Mouse (Mus musculus) regulatory T cell (primary cell): ENCODE results near the gene Axl.

ENCODE experiments used
- in situ Hi-C: fragments of 300-600 bp; cut with MboI, MseI; formaldehyde crosslinking; loops from one replicate; pipeline ENCODE4 v1.15.1; 2025; ENCODE audit warnings: high pct_unique_total_duplicates

Axl gene

DNA sequence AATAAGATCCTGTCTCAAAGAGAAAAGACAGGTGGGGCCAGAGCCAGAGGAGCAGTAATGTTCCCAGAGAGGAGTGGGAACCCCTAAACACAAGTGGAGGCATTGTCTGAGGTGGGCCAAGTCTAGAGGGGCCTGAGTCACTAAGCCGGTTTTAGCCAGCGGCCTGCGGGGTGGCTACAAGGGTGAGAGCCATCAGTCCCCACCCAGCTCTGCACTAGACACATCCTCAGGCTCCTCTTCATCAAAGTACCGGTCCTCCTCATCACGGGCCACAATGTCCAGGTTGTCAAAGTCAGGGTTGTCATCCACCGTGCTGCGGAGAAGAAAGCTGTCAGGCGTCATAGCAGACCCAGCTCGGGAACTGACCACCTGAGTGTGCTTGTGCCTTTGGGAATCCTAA is 75.7 kb downstream of the Axl start:
- in situ Hi-C loops = no loop called here

DNA sequence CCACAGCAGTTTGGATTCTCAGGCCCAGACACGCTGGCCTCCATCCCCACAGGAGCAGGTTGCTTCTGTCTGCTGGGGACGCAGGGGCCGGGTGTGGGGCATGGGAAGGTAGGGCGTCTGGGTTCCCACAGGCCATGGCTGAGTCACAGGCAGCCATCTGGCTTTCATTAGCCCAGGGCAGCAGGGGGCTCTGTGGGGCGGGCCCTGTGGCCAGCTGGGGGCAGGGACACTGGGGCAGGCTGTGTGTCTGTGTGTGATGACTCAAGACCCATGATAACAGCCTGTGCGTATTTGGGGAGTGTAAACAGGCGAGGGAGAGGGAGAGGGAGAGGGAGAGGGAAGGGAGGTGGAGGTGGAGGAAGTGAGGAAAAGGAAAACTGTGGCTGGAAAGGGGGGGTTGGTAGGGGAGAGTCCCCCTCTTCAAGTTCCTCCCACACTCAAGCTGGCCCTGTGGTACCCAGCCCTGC is 76.7 kb downstream of the Axl start:
- in situ Hi-C loops = no loop called here

DNA sequence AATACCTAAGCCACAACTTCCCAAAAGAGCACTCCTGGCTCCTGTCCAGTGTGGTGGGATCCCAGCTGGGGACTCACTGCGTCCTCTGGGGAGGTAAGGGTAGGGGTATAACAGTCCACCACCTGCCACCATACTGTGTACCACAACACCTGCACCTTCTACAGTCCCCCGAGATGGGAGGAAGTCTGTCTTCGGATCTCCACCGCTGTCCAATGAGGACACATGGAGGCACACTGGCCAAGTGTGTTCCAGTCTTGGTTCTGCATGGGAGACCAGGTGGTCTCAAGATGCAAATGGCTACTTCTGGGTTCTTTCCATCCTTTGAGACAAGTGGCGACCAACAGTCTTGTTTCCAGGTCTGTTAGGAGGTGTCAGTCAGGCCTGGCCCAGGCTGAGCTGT is 77.3 kb downstream of the Axl start:
- in situ Hi-C loops = no loop called here

DNA sequence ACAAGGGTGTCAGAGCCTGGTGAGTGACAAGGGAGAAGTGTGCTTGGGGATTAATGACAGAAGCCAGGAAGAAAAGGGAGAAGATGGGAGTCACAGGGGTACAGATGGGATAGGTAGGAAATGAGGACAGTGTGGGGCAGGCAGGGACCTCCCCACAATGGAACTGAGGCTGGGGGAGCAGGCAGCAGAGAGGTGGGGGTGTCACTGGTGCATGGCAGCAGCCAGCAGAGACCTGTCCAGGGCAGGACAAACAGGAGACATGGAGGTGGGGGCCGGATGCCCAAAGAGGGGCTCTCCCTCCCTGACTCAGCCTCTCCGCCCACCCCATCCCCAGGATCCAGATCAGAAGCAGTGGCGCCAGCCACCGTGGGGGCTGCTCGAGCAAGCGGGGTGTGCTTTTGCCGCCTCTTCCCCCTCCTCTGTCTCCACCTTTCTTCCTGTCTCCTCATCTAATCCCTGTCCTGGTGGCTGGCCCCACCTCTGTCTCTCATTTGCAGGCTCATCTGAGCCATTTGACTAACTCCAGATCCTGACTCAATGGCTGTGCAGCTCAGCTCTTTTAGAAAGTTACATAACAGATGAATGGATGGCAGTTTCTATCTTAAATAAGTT is 77.9 kb downstream of the Axl start:
- in situ Hi-C loops = no loop called here

DNA sequence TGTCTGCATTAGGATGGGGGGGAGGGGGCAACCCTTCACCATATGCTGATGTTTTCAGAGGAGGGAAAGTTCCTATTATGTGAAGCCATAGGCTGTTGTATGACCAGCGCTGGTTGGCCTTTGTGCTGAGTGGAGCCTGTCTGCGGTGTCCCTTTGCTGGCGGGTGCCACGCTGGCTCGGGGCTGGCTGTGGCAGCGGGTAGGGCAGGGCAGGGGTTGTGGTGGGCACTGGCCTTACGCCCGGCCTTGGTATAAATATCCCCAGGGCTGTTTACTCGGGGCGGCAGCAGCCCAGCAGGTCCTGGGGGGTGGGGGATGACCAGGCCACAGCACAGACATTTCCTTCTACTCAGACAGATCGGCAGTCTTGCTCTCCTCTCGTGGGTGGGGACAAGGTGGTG is 78.5 kb downstream of the Axl start:
- in situ Hi-C loops = no loop called here

DNA sequence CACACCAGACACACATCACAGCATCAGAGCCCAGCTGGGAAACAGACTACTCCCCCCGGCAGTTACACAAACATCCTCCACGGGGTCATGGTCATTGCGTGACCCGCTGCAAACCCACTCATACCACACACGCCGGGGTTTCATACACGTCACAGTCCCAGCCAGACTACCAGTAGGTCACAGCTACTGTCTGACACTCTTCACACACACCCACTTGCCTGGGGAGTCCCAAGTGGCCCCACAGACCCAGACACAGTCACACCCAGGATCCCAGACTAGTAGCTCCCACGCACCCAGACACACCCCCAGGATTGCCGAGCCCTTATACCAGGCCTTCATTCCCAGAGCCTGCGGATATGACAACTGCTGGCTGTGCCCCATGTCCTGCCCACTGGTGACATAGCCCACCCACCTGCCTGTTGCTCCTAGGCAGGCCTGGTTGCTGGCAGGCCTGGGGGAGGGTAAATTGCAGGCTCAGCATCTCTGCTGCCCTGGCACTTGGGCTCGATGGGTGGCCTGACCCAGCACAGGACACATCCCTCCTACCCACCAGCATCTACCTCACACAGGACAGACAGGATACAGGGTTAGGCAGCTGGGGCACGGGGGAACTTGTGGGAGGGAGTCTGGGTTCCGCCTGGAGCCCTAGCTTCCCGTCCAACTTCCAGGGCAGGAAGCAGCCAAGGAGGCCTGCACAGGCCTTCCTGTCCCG is 80.8 kb downstream of the Axl start:
- in situ Hi-C loops = no loop called here
